Mouse (Mus musculus): ENCODE data around the gene Higd1b. TPM values are rescaled to one million over a fixed set of nuclear protein-coding genes. Genes with fewer than 3 reads are reported as not detected.
A peak's percentile ranks its signal among the peaks of the same experiment; 100 is the strongest.

Higd1b gene
- total and polyA plus RNA-seq, 3 experiments, result 11.0 to 15.2 (median 12.2) TPM

GRCm38 (mm10) chr11:102874801-102875334, 39.2 kb downstream of the Higd1b start:
- no peaks in the 10 kb centered on the region for H3K36me3 ChIP-seq (ENCODE audit: control insufficient read depth, insufficient read depth, low read length)
- no peak for TF ChIP-seq CTCF (IDR thresholded peaks at IDR 0.05)
- no peak for TF ChIP-seq EP300 (IDR thresholded peaks at IDR 0.05; ENCODE audit: insufficient read depth, low read depth, low read length)
- TF ChIP-seq POLR2A (IDR thresholded peaks at IDR 0.05; ENCODE audit: insufficient read depth, low read depth, low read length), result no peak
- no peaks in the 10 kb centered on the region for H3K79me2 ChIP-seq (replicated peaks; ENCODE audit: control insufficient read depth, insufficient read depth, low read length)
- no peak overlapping the region for H3K27ac ChIP-seq
- no peaks in the 10 kb centered on the region for H3K4me1 ChIP-seq (ENCODE audit: control insufficient read depth, insufficient read depth, low read length)
- DNase-seq, result no peak
- 80% methylated on average over 7 of the region's 7 CpGs for WGBS
- intact Hi-C loops (cut with DNase I), result no loop called here
- H3K27me3 ChIP-seq (ENCODE audit: control insufficient read depth, insufficient read depth, low read length), result no peaks in the 10 kb centered on the region
- no peak overlapping the region for H3K9ac ChIP-seq (ENCODE audit: low read depth, low read length)
- no peak overlapping the region for H3K4me3 ChIP-seq

GRCm38 (mm10) chr11:102879558-102879957, 43.9 kb downstream of the Higd1b start:
- Histone ChIP-seq H3K36me3 (ENCODE audit: control insufficient read depth, insufficient read depth, low read length) (no peaks in the 10 kb centered on the region), H3K9ac (ENCODE audit: low read depth, low read length) (no peak overlapping the region), H3K4me1 (ENCODE audit: control insufficient read depth, insufficient read depth, low read length) (peaks cover 4% of the 10 kb centered on the region), H3K27me3 (ENCODE audit: control insufficient read depth, insufficient read depth, low read length) (no peaks in the 10 kb centered on the region), H3K4me3 (no peak overlapping the region), H3K27ac (no peak overlapping the region), H3K79me2 (replicated peaks; ENCODE audit: control insufficient read depth, insufficient read depth, low read length) (no peaks in the 10 kb centered on the region)
- WGBS, result 86% methylated on average over 2 of the region's 2 CpGs
- DNase-seq, result no peak
- TF ChIP-seq POLR2A (IDR thresholded peaks at IDR 0.05; ENCODE audit: insufficient read depth, low read depth, low read length) (no peak), EP300 (IDR thresholded peaks at IDR 0.05; ENCODE audit: insufficient read depth, low read depth, low read length) (no peak), CTCF (IDR thresholded peaks at IDR 0.05) (no peak)
- intact Hi-C loops (cut with DNase I), result no loop called here

DNA sequence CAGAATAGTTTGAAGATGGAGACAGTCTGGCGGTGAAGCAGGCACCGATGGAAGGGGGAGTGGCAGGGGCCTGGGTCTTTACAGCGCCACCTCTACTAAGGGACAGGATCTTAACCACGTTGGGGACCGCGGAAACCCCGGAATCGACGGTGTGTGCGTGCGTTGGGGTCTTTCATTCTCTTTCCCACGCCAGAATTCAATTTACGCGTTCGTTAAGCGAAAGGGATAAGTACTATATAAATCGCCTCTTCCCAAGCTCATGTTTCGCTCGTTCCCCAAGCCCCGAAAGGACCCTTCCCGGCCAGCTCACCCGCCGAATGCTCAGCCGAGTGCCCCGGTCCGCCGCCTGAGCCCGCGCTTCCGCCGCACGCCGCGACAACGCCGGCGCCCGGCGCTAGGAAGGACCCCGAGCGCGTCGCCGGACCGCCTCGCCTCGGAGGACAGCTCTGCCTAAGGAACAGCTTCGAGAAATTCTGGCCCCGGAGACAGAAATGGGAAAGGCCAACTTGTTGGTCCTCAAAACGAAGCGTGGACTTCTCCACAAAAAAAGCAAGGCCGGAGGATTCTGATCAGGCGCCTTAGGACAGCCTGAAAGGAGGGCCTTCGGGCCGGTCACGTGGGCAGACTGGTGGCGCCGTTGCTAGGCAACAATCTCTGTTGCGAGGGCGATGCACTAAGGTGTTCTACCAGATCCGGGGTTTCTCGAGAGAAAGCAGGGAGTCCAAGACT, 45.1 kb downstream of the Higd1b start, which contains the start of the genes Eftud2 and Ccdc103:
Gene Eftud2, minus strand, starts transcription at position 401 of the 729 bp plus-strand sequence.
Gene Ccdc103, plus strand, starts transcription at position 620 of the 729 bp plus-strand sequence.
- Histone ChIP-seq H3K4me3 (peak within 1 kb of the TSS; percentile 62), H3K27me3 (ENCODE audit: control insufficient read depth, insufficient read depth, low read length) (no peaks in the 10 kb centered on the region), H3K79me2 (replicated peaks; ENCODE audit: control insufficient read depth, insufficient read depth, low read length) (no peaks in the 10 kb centered on the region), H3K9ac (ENCODE audit: low read depth, low read length) (peak within 1 kb of the TSS; percentile 64), H3K4me1 (ENCODE audit: control insufficient read depth, insufficient read depth, low read length) (peaks cover 4% of the 10 kb centered on the region), H3K36me3 (ENCODE audit: control insufficient read depth, insufficient read depth, low read length) (no peaks in the 10 kb centered on the region), H3K27ac (peak within 1 kb of the TSS; percentile 100)
- under 1% methylated on average over 62 of the region's 62 CpGs for WGBS
- TF ChIP-seq POLR2A (IDR thresholded peaks at IDR 0.05; ENCODE audit: insufficient read depth, low read depth, low read length) (peak; percentile 80), CTCF (IDR thresholded peaks at IDR 0.05) (no peak), EP300 (IDR thresholded peaks at IDR 0.05; ENCODE audit: insufficient read depth, low read depth, low read length) (peak; percentile 77; the same call in 1 of the 2 replicates)
- peak; percentile 93 to 95 for DNase-seq
- intact Hi-C loops (cut with DNase I), result no loop called here

- H3K27ac ChIP-seq, result peak overlapping the region; percentile 100
- 9% methylated on average over 13 of the region's 13 CpGs for WGBS
These were observed 45.9 kb downstream of the Higd1b start for GRCm38 (mm10) chr11:102881314-102882198.

DNA sequence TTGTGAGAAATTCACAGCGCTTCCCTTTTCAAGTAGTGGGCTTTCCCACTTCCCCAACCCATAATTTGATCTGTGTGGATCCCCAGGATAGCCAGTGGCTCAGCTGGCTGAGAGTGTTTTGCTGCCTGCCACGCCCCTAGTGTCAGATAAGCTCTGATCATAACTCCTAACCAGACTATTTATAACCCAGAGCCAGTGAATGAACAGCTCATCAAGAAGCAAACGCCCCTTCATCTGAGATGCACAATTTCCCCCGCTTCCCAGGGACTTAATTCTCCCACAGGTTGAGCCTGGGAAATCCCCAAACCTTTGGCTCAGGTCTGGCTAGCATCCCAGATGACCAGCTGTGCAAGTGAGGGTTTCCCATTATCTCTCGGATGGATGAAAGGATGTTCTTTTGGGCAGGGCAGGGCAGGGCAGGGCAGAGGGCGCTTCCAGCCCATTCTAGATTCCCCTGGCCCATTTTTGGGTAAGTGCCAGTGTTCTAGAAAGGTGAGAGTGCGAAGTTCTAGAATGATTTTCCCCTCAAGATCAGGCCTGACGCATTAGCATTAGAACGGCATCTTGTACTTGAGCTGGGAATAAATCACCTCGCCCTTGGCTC, 49.1 kb downstream of the Higd1b start, which contains the start of gene Fam187a:
Gene Fam187a, plus strand, starts transcription at position 554 of the 604 bp plus-strand sequence.
- TF ChIP-seq POLR2A (IDR thresholded peaks at IDR 0.05; ENCODE audit: insufficient read depth, low read depth, low read length) (no peak), EP300 (IDR thresholded peaks at IDR 0.05; ENCODE audit: insufficient read depth, low read depth, low read length) (no peak), CTCF (IDR thresholded peaks at IDR 0.05) (no peak)
- Histone ChIP-seq H3K27me3 (ENCODE audit: control insufficient read depth, insufficient read depth, low read length) (no peaks in the 10 kb centered on the region), H3K9ac (ENCODE audit: low read depth, low read length) (no peak within 1 kb of the TSS), H3K27ac (no peak within 1 kb of the TSS), H3K4me3 (no peak within 1 kb of the TSS), H3K79me2 (replicated peaks; ENCODE audit: control insufficient read depth, insufficient read depth, low read length) (no peaks in the 10 kb centered on the region), H3K4me1 (ENCODE audit: control insufficient read depth, insufficient read depth, low read length) (peaks cover 4% of the 10 kb centered on the region), H3K36me3 (ENCODE audit: control insufficient read depth, insufficient read depth, low read length) (no peaks in the 10 kb centered on the region)
- DNase-seq, result no peak
- 39% methylated on average over 10 of the region's 10 CpGs for WGBS
- intact Hi-C loops (cut with DNase I), result no loop called here

More at GRCm38 (mm10) chr11:102881314-102882198, 45.9 kb downstream of the Higd1b start:
- peaks cover 4% of the 10 kb centered on the region for H3K4me1 ChIP-seq (ENCODE audit: control insufficient read depth, insufficient read depth, low read length)
- DNase-seq, result no peak
- TF ChIP-seq EP300 (IDR thresholded peaks at IDR 0.05; ENCODE audit: insufficient read depth, low read depth, low read length) (no peak), CTCF (IDR thresholded peaks at IDR 0.05) (no peak), POLR2A (IDR thresholded peaks at IDR 0.05; ENCODE audit: insufficient read depth, low read depth, low read length) (no peak)
- no peaks in the 10 kb centered on the region for H3K36me3 ChIP-seq (ENCODE audit: control insufficient read depth, insufficient read depth, low read length)
- no peaks in the 10 kb centered on the region for H3K27me3 ChIP-seq (ENCODE audit: control insufficient read depth, insufficient read depth, low read length)
- no peaks in the 10 kb centered on the region for H3K79me2 ChIP-seq (replicated peaks; ENCODE audit: control insufficient read depth, insufficient read depth, low read length)
- intact Hi-C loops (cut with DNase I), result no loop called here
- peak overlapping the region; percentile 23; the same call in 1 of the 2 replicates for H3K9ac ChIP-seq (ENCODE audit: low read depth, low read length)
- H3K4me3 ChIP-seq, result peak overlapping the region; percentile 62
